Mouse (Mus musculus): ENCODE data around the gene Btbd9.

DNA sequence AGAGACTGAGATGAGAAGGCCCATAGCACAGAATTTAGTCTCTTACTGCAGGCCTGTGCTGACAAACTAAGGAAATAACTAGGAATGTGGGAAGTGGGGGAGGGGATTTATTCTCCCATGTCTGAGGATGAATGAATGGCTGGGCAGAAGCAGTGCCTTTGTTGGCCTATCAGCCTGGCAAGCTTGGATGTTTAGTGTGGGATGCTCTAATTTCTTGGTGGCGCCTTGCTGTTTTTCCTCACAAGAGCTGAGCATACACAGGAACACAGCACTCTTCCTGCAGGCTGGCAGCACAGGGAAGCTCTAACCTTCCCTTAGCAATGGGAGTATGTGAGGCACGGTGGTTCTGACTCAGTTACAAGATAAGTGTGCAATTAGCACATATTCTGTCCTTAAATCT lies 207.7 kb downstream of the Btbd9 start:
- TF ChIP-seq CTCF (IDR thresholded peaks at IDR 0.05; ENCODE audit: control insufficient read depth, insufficient read depth, insufficient read length) (no peak), MYOG (IDR thresholded peaks at IDR 0.05; ENCODE audit: control insufficient read depth, extremely low read depth, insufficient read length) (no peak)

Data from C2C12 (cell line).